Mouse (Mus musculus) lung, adult 10 weeks (tissue): ENCODE measurements around the gene Srsf12. TPM values are rescaled to one million over a fixed set of nuclear protein-coding genes. Genes with fewer than 3 reads are reported as not detected.

Experiments used
- polyA plus RNA-seq: library from polyadenylated mRNA; stranded (reverse); fragments of 350-450 nt; fragmentation: Illumina TruSeq; extraction: RNeasy Lipid Tissue Mini Kit (QIAGEN cat#74804); gene quantifications from one replicate; pipeline ENCODE4 v1.2.3, GENCODE M21; 2014; ENCODE audit warnings: low read depth, low replicate concordance; ENCODE audit not compliant: insufficient read depth

Srsf12 gene
- polyA plus RNA-seq = not detected

GRCm38 (mm10) chr4:33208881-33209841 is at the start of gene Srsf12:
Gene Srsf12 (plus strand): TSS chr4:33208991.

GRCm38 (mm10) chr4:33189735-33190036 is 19.1 kb upstream of the Srsf12 start, which contains the start of gene Pm20d2:
Gene Pm20d2 (minus strand): TSS chr4:33189737.

Other genes with a start within 250 kb of the Srsf12 start
- gene Rragd, start 226.0 kb upstream of the Srsf12 start, polyA plus RNA-seq = 3.8 TPM
- 22.8 TPM for gene Ube2j1, start 177.6 kb upstream of the Srsf12 start, polyA plus RNA-seq
- 0.38 TPM for gene Gabrr2, start 146.0 kb upstream of the Srsf12 start, polyA plus RNA-seq
- not detected for gene Gabrr1, start 76.5 kb upstream of the Srsf12 start, polyA plus RNA-seq
- 0.43 TPM for gene Pm20d2, start 19.3 kb upstream of the Srsf12 start, polyA plus RNA-seq
- gene Pnrc1, start 81.2 kb downstream of the Srsf12 start, polyA plus RNA-seq = 83.1 TPM
- gene Rngtt, start 101.3 kb downstream of the Srsf12 start, polyA plus RNA-seq = 5.8 TPM